Mouse (Mus musculus): ENCODE measurements around the gene Mfsd6. TPM values are rescaled to one million over a fixed set of nuclear protein-coding genes. Genes with fewer than 3 reads are reported as not detected.
A peak's percentile ranks its signal among the peaks of the same experiment; 100 is the strongest.

Gene Mfsd6
- 2.1 and 4.1 TPM in 2 replicates for polyA plus RNA-seq (2016; fragmentation: Nextera tagmentation; extraction: Ambion mirVana)

- no peaks in the 10 kb centered on the region for H3K9me3 ChIP-seq
- 2% methylated on average over 54 of the region's 63 CpGs for WGBS
- no peaks in the 10 kb centered on the region for H3K36me3 ChIP-seq
- H3K4me1 ChIP-seq (replicated peaks): peaks cover 12% of the 10 kb centered on the region
- H3K4me3 ChIP-seq: peak within 1 kb of the TSS; percentile 94
- peak; percentile 61 for DNase-seq (ENCODE audit: low spot score)
- H3K27me3 ChIP-seq (ENCODE audit: insufficient read depth, poor library complexity, severe bottlenecking): peaks cover 27% of the 10 kb centered on the region
- H3K27ac ChIP-seq: peak within 1 kb of the TSS; percentile 93
These were observed at the start of gene Mfsd6 for GRCm38 (mm10) chr1:52727056-52727900. Gene Mfsd6 (minus strand): TSS chr1:52727462.

- no peak overlapping the region for H3K27ac ChIP-seq
- no peak overlapping the region for H3K4me3 ChIP-seq
- no peaks in the 10 kb centered on the region for H3K36me3 ChIP-seq
- no peaks in the 10 kb centered on the region for H3K27me3 ChIP-seq (ENCODE audit: insufficient read depth, poor library complexity, severe bottlenecking)
- 80% methylated on average over 7 of the region's 7 CpGs for WGBS
- H3K4me1 ChIP-seq (replicated peaks): 0 out of 2 replicates have a peak, but pooled peaks cover 2% of the 10 kb centered on the region
- no peaks in the 10 kb centered on the region for H3K9me3 ChIP-seq
- no peak for DNase-seq (ENCODE audit: low spot score)
These were observed 38.2 kb upstream of the Mfsd6 start for GRCm38 (mm10) chr1:52765176-52766111.

GRCm38 (mm10) chr1:52763894-52764809 is 36.9 kb upstream of the Mfsd6 start:
- Histone ChIP-seq H3K9me3 (no peaks in the 10 kb centered on the region), H3K4me3 (no peak overlapping the region), H3K36me3 (no peaks in the 10 kb centered on the region), H3K27me3 (ENCODE audit: insufficient read depth, poor library complexity, severe bottlenecking) (no peaks in the 10 kb centered on the region), H3K27ac (no peak overlapping the region), H3K4me1 (replicated peaks) (0 out of 2 replicates have a peak, but pooled peaks cover 2% of the 10 kb centered on the region)
- DNase-seq (ENCODE audit: low spot score): no peak
- WGBS: 79% methylated on average over 4 of the region's 4 CpGs

- WGBS: 75% methylated on average over 1 of the region's 1 CpGs
- H3K36me3 ChIP-seq: no peaks in the 10 kb centered on the region
These were observed 30.9 kb upstream of the Mfsd6 start for GRCm38 (mm10) chr1:52758174-52758573.

GRCm38 (mm10) chr1:52754331-52754730 is 27.1 kb upstream of the Mfsd6 start:
- Histone ChIP-seq H3K4me3 (no peak overlapping the region), H3K36me3 (no peaks in the 10 kb centered on the region), H3K27me3 (ENCODE audit: insufficient read depth, poor library complexity, severe bottlenecking) (no peaks in the 10 kb centered on the region), H3K27ac (no peak overlapping the region), H3K9me3 (no peaks in the 10 kb centered on the region), H3K4me1 (replicated peaks) (peaks cover 7% of the 10 kb centered on the region; the same call in 1 of the 2 replicates)
- DNase-seq (ENCODE audit: low spot score): no peak
- WGBS: 98% methylated on average over 1 of the region's 1 CpGs

More at GRCm38 (mm10) chr1:52758174-52758573, 30.9 kb upstream of the Mfsd6 start:
- Histone ChIP-seq H3K9me3 (no peaks in the 10 kb centered on the region), H3K27ac (peak overlapping the region; percentile 26; the same call in 1 of the 2 replicates), H3K4me1 (replicated peaks) (peaks cover 7% of the 10 kb centered on the region; the same call in 1 of the 2 replicates), H3K27me3 (ENCODE audit: insufficient read depth, poor library complexity, severe bottlenecking) (no peaks in the 10 kb centered on the region), H3K4me3 (no peak overlapping the region)
- no peak for DNase-seq (ENCODE audit: low spot score)

GRCm38 (mm10) chr1:52753828-52754227 is 26.6 kb upstream of the Mfsd6 start:
- no peak overlapping the region for H3K27ac ChIP-seq
- no peaks in the 10 kb centered on the region for H3K9me3 ChIP-seq
- peaks cover 7% of the 10 kb centered on the region; the same call in 1 of the 2 replicates for H3K4me1 ChIP-seq (replicated peaks)
- no peak overlapping the region for H3K4me3 ChIP-seq
- no peaks in the 10 kb centered on the region for H3K27me3 ChIP-seq (ENCODE audit: insufficient read depth, poor library complexity, severe bottlenecking)
- H3K36me3 ChIP-seq: no peaks in the 10 kb centered on the region
- no peak for DNase-seq (ENCODE audit: low spot score)
- WGBS: 90% methylated on average over 2 of the region's 2 CpGs

- Histone ChIP-seq H3K9me3 (no peaks in the 10 kb centered on the region), H3K4me1 (replicated peaks) (no peaks in the 10 kb centered on the region), H3K4me3 (no peak overlapping the region), H3K27me3 (ENCODE audit: insufficient read depth, poor library complexity, severe bottlenecking) (no peaks in the 10 kb centered on the region), H3K27ac (no peak overlapping the region), H3K36me3 (no peaks in the 10 kb centered on the region)
- DNase-seq (ENCODE audit: low spot score): no peak
- WGBS: 73% methylated on average over 3 of the region's 3 CpGs
These were observed 25.4 kb upstream of the Mfsd6 start for GRCm38 (mm10) chr1:52752706-52753105.

GRCm38 (mm10) chr1:52751634-52752033 is 24.4 kb upstream of the Mfsd6 start:
- H3K4me1 ChIP-seq (replicated peaks): no peaks in the 10 kb centered on the region
- no peak for DNase-seq (ENCODE audit: low spot score)
- no peaks in the 10 kb centered on the region for H3K9me3 ChIP-seq
- no peak overlapping the region for H3K27ac ChIP-seq
- H3K36me3 ChIP-seq: no peaks in the 10 kb centered on the region
- 77% methylated on average over 1 of the region's 1 CpGs for WGBS
- no peaks in the 10 kb centered on the region for H3K27me3 ChIP-seq (ENCODE audit: insufficient read depth, poor library complexity, severe bottlenecking)
- H3K4me3 ChIP-seq: no peak overlapping the region

GRCm38 (mm10) chr1:52749978-52750377 is 22.7 kb upstream of the Mfsd6 start:
- no peak for DNase-seq (ENCODE audit: low spot score)
- H3K36me3 ChIP-seq: no peaks in the 10 kb centered on the region

GRCm38 (mm10) chr1:52748260-52748659 is 21.0 kb upstream of the Mfsd6 start:
- peak; percentile 50 for DNase-seq (ENCODE audit: low spot score)
- Histone ChIP-seq H3K4me1 (replicated peaks) (no peaks in the 10 kb centered on the region), H3K27me3 (ENCODE audit: insufficient read depth, poor library complexity, severe bottlenecking) (no peaks in the 10 kb centered on the region), H3K4me3 (no peak overlapping the region), H3K36me3 (no peaks in the 10 kb centered on the region), H3K9me3 (no peaks in the 10 kb centered on the region), H3K27ac (no peak overlapping the region)
- WGBS: 29% methylated on average over 3 of the region's 3 CpGs

More at GRCm38 (mm10) chr1:52749978-52750377, 22.7 kb upstream of the Mfsd6 start:
- Histone ChIP-seq H3K4me3 (no peak overlapping the region), H3K27me3 (ENCODE audit: insufficient read depth, poor library complexity, severe bottlenecking) (no peaks in the 10 kb centered on the region), H3K27ac (no peak overlapping the region), H3K4me1 (replicated peaks) (no peaks in the 10 kb centered on the region), H3K9me3 (no peaks in the 10 kb centered on the region)
- 95% methylated on average over 1 of the region's 1 CpGs for WGBS

GRCm38 (mm10) chr1:52742567-52742966 is 15.3 kb upstream of the Mfsd6 start:
- Histone ChIP-seq H3K27ac (no peak overlapping the region), H3K4me3 (no peak overlapping the region), H3K36me3 (no peaks in the 10 kb centered on the region), H3K27me3 (ENCODE audit: insufficient read depth, poor library complexity, severe bottlenecking) (no peaks in the 10 kb centered on the region), H3K9me3 (no peaks in the 10 kb centered on the region), H3K4me1 (replicated peaks) (no peaks in the 10 kb centered on the region)
- DNase-seq (ENCODE audit: low spot score): no peak
- WGBS: 90% methylated on average over 5 of the region's 5 CpGs

GRCm38 (mm10) chr1:52734208-52734607 is 6.9 kb upstream of the Mfsd6 start:
- Histone ChIP-seq H3K36me3 (no peaks in the 10 kb centered on the region), H3K4me3 (no peak overlapping the region), H3K9me3 (no peaks in the 10 kb centered on the region), H3K4me1 (replicated peaks) (no peaks in the 10 kb centered on the region), H3K27ac (no peak overlapping the region), H3K27me3 (ENCODE audit: insufficient read depth, poor library complexity, severe bottlenecking) (no peaks in the 10 kb centered on the region)
- DNase-seq (ENCODE audit: low spot score): no peak
- 85% methylated on average over 4 of the region's 4 CpGs for WGBS

All from hindbrain, embryonic 10.5 days (tissue).